Mouse (Mus musculus) lung, adult 2 months (tissue): ENCODE results near the gene Rrn3. TPM values are rescaled to one million over a fixed set of nuclear protein-coding genes. Genes with fewer than 3 reads are reported as not detected.
"Not testable (repeated sequence)": the region's sequence is repeated elsewhere in the genome, so short reads cannot be mapped to it uniquely, and the experiment has no call there.

Experiments
- DNase-seq: peaks from one replicate; pipeline ENCODE4 v3.0.0; 2022
- H3K4me1 ChIP-seq: fragments of 200-500 bp; 2 replicates; pipeline ENCODE4 v1.6.1; 2011; ENCODE audit warnings: low read length; ENCODE audit not compliant: control insufficient read depth, insufficient read depth
- H3K4me3 ChIP-seq: fragments of 200-500 bp; replicated peaks from 2 replicates; pipeline ENCODE3; 2011; ENCODE audit warnings: low read depth, mild to moderate bottlenecking, control low read depth, low read length; ENCODE audit errors: extremely low read depth
- CTCF ChIP-seq: fragments of 200-500 bp; IDR thresholded peaks from 2 replicates; pipeline ENCODE4 v1.5.1; 2011; ENCODE audit warnings: mild to moderate bottlenecking, low read length, control low read depth; ENCODE audit not compliant: insufficient read depth
- POLR2A ChIP-seq: fragments of 200-500 bp; IDR thresholded peaks from 2 replicates; pipeline ENCODE4 v1.6.1; 2011; ENCODE audit warnings: low read depth, mild to moderate bottlenecking, control low read depth, low read length, borderline replicate concordance; ENCODE audit errors: extremely low read depth
- WGBS: fragments of 180-500 bp; shearing (Covaris S2); methylation state at CpG from one replicate; pipeline ENCODE4 v1.1.7; 2018; 5-methylcytosine and 5-hydroxymethylcytosine counted together
- polyA plus RNA-seq: library from polyadenylated mRNA; depleted of rRNA; stranded (reverse); fragments of >200 nt; gene quantifications from 2 replicates; pipeline ENCODE4 v1.2.3, GENCODE M21; 2012; rRNA removed

The Rrn3 gene
- polyA plus RNA-seq: 6.5 and 9.2 TPM in 2 replicates

DNA sequence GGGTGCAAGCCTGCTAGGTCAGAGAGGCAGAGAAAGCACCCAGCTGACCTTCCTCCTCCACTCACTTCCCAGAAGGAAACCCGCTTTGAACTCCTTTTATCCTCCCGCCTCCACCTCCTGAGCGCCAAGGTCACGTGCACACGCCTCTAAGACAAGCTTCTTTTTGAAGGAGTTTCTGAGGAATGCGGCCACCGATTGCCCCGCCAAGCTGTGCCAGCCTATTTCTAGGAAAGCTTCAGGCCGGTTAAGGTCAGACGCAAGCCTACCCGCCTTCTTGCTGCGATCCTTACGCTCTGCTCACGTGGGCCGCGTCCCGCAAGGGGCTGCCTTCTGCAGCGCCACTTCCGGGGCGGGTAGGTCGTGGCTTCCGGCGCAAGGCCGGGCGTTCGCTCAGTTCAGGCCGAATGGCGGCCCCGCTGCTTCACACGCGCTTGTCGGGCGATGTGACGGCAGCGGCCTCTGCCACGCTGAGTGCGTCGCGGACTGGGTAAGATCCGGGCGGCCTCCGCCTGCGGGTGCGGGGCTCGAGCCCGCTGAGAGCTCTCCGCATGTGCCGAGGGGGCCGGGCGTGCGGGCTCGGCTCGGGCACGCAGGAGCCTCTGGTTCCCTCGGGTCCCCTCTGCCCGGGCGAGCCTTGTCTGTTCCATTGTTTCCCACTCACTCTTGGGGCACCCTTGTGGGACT is at the start of gene Rrn3:
Gene Rrn3, plus strand, starts transcription at position 356 of the 684 bp plus-strand sequence.
- Histone ChIP-seq H3K4me3 (peak within 1 kb of the TSS; percentile 91), H3K4me1 (peaks cover 7% of the 10 kb centered on the region)
- TF ChIP-seq CTCF (no peak), POLR2A (peak; percentile 96)
- WGBS: under 1% methylated on average over 57 of the region's 57 CpGs
- peak; percentile 89 for DNase-seq

DNA sequence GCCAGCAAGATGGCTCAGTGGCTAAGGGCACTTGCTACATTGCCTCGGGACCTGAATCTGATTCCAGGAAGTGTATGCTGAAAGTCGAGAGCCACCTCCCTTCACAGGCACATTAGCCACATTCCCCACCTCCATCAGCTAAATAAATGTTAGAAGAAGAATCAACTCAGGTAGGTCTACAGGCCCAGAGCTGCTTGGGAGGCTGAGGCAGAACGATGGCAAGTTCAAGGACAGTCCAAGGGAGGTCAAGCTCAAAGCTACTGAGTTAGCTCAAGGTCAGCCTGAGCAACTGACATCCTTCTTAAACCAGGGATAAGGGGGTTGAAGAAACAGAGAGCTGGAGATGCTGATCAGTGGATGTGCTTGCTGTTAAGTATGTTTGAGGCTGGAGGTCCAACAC is 47.7 kb upstream of the Rrn3 start:
- DNase-seq: no peak
- TF ChIP-seq CTCF: no peak
- TF ChIP-seq POLR2A: no peak
- 62% methylated on average over 3 of the region's 3 CpGs for WGBS
- Histone ChIP-seq H3K4me1 (no peaks in the 10 kb centered on the region), H3K4me3 (no peak overlapping the region)

DNA sequence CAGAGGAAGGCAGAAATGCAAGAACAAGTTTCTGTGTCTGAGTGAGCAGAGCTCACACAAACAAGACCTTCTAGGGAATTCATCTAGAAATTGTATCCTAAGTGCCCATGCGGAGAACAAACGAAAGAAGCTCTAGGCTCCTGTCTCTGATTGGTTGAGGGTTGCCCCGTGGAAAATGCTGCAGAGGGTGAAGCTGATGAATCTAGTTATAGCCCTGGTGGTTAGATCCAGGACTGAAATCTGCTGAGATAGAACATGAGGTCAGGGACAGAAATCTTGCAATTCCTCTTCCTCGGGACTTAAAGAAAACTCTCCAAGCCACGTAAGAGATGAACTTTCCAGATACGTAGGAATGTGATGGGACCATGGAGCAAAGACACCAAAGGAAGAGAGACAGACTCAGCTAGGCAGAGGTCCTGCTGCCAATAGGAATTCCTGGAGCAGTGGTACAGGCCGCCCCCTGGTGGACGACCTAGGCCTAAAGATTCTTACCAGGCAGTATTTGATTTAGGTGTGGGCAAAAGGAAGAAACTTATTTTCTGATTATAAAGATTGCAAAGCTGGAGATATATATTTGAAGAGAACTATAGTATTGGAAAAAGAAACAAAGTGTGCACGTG is 46.9 kb upstream of the Rrn3 start:
- Histone ChIP-seq H3K4me1 (no peaks in the 10 kb centered on the region), H3K4me3 (no peak overlapping the region)
- TF ChIP-seq CTCF (peak; percentile 84), POLR2A (no peak)
- WGBS: 14% methylated on average over 9 of the region's 9 CpGs
- peak; percentile 75 for DNase-seq

DNA sequence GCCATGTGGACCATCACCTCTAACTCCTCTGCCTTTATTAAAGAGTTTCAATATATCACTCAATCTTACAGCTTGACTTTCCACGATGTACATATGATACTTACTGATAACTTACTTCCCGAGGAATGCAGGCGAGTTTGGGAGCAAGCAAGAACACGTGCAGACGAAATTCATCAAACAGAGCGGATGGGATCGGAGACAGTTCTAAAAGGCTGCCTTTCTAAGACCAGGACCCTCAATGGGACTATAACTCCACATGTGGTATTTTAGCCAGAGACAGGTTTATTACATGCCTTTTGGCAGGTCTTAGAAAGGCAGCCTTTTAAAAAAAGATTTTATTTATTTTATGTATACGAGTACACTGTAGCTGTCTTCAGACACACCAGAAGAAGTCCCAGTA is 44.5 kb upstream of the Rrn3 start:
- Histone ChIP-seq H3K4me1 (no peaks in the 10 kb centered on the region), H3K4me3 (no peak overlapping the region)
- TF ChIP-seq CTCF (no peak), POLR2A (no peak)
- WGBS: 66% methylated on average over 8 of the region's 8 CpGs
- no peak for DNase-seq

DNA sequence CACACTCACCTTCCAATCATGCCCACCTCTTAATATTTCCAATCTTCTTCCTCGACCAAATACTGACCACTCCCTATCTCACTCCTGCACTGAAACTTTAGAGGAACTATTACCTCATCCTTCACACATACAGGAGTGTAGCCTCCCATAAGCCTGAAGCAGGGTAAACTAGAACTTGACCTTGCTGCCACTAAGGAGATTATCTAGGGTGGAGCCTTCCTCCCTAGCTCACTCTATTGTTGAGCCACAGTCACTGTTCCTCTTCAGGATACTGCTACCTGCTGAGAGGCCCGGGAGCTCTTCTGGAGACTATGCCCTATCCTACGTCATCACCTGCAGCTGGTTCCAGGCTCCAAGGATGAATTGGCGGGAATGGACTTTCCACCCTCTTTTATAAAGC is 41.5 kb upstream of the Rrn3 start:
- not testable (repeated sequence) for H3K4me1 ChIP-seq, H3K4me3 ChIP-seq, DNase-seq
- 59% methylated on average over 4 of the region's 4 CpGs for WGBS

DNA sequence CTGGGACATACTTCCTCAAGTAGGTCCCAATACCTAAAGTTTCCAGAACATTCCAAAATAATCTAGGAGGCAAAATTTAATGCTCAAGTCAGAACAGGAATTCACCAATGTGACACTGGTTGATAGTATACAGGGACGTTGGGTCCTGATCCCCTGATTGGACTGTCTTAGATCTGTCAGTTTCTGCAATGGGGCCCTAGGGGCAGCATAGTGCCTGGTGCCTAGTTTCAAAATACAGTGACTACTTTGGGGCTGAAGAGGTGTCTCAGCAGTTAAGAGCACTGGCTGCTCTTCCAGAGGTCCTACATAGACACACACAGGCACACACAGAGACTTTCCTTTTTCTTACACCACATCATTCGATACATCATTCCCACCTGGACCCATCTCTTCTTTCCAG is 39.7 kb upstream of the Rrn3 start:
- WGBS: 75% methylated on average over 2 of the region's 2 CpGs
- Histone ChIP-seq H3K4me1 (no peaks in the 10 kb centered on the region), H3K4me3 (no peak overlapping the region)
- TF ChIP-seq POLR2A (no peak), CTCF (no peak)
- no peak for DNase-seq

DNA sequence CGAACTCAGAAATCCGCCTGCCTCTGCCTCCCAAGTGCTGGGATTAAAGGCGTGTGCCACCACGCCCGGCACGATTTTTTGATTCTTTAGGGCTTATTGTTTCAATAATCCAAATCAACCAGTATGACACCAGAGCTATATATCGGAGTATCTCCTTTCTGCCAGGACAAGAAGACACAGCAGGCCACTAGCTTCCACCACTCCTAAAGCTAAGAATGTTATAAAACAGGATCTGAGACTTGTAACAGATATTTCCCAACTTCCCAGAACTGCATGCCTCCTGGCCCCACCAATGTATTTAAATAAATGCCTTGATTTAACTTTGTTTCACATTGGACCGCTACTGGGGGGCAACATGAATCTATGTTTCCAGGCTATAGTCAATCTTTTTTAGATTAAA is 32.8 kb upstream of the Rrn3 start:
- DNase-seq: no peak
- Histone ChIP-seq H3K4me1 (no peaks in the 10 kb centered on the region), H3K4me3 (no peak overlapping the region)
- TF ChIP-seq CTCF (no peak), POLR2A (no peak)
- WGBS: 88% methylated on average over 8 of the region's 8 CpGs

DNA sequence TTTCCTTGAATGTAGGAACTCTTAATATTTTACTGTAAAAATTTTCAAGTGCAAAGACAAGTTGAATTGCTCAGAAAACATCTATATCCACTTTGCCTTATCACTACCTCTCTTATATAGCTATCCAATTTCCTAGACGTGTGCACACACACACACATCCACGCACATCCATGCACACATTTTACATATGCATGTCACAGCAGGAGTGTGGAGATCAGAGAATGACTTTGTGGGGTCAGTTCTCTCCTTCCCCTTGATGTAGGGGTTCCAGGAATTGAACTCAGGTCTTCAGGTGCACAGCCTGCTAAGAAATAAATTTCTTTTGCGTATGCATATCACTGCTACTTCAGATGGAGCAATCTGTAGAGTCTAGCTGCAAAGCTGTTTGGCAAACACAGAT is 32.4 kb upstream of the Rrn3 start:
- H3K4me1 ChIP-seq: no peaks in the 10 kb centered on the region
- no peak overlapping the region for H3K4me3 ChIP-seq
- TF ChIP-seq POLR2A (no peak), CTCF (no peak)
- WGBS: 77% methylated on average over 3 of the region's 3 CpGs
- DNase-seq: no peak

DNA sequence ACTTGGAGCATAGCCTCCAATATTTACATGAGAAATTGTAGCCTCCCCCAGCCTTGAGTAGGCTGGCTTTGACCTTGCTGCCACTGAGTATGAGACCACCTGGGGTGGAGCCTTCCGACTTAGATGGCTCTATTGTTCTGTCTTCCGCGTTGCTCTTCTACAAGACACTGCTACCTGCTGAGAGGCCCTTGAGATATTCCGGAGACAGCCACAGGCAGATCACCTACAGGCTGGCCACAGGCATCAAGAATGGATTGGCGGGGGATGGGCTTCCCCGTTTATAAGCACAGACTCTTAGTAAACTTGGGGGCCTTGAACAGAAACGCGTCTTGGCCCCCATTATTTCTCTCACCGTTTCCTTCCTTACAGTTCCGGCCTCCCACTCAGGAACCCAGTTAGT is 31.7 kb upstream of the Rrn3 start:
- not testable (repeated sequence) for H3K4me3 ChIP-seq, DNase-seq, H3K4me1 ChIP-seq
- WGBS: 26% methylated on average over 10 of the region's 10 CpGs

DNA sequence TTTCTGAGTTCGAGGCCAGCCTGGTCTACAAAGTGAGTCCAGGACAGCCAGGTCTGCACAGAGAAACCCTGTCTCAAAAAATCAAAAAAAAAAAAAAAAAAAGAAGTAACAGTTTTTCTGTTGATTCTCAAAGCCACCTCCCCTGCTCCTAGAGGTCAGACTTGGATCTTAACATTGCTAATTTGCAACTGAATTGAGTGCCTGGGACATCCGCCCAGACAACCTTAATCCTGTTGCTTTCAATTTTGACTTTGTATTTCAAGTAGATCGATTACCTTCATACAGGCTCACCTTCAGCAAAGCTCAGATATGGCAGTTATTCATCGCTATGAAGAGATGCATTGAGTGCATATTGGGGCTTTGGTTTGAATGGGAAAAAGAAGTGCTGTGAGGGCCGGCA is 31.2 kb upstream of the Rrn3 start:
- H3K4me3 ChIP-seq: no peak overlapping the region
- TF ChIP-seq POLR2A (no peak), CTCF (no peak)
- no peak for DNase-seq
- 66% methylated on average over 5 of the region's 5 CpGs for WGBS
- H3K4me1 ChIP-seq: no peaks in the 10 kb centered on the region
